Mouse (Mus musculus) frontal cortex, adult (tissue): ENCODE measurements around the gene 4933424G06Rik.

Experiments
- ATAC-seq: cut with Nextera tagmentation; 2 replicates; pipeline ENCODE4 v1.9.2; 2017; ENCODE audit warnings: mild to moderate bottlenecking, moderate library complexity, mixed read lengths; ENCODE audit not compliant: low TSS enrichment

4933424G06Rik gene

GRCm38 (mm10) chr1:36709055-36709853, 695 bp upstream of the 4933424G06Rik start:
- ATAC-seq: peak; percentile 28

- ATAC-seq: no peak
Measured at GRCm38 (mm10) chr1:36711104-36711503, 1.2 kb downstream of the 4933424G06Rik start.

- no peak for ATAC-seq
Measured at GRCm38 (mm10) chr1:36714311-36714710, 4.4 kb downstream of the 4933424G06Rik start, which contains the start of gene Actr1b. Gene Actr1b, minus strand, starts transcription at chr1:36714422.

- ATAC-seq: no peak
Measured at GRCm38 (mm10) chr1:36718786-36719185, 8.8 kb downstream of the 4933424G06Rik start.

GRCm38 (mm10) chr1:36723146-36724056, 13.5 kb downstream of the 4933424G06Rik start:
- ATAC-seq: no peak

GRCm38 (mm10) chr1:36724057-36724431, 14.1 kb downstream of the 4933424G06Rik start:
- no peak for ATAC-seq

GRCm38 (mm10) chr1:36737300-36737699, 27.4 kb downstream of the 4933424G06Rik start:
- peak; percentile 95 for ATAC-seq

- no peak for ATAC-seq
Measured at GRCm38 (mm10) chr1:36739231-36739630, 29.3 kb downstream of the 4933424G06Rik start.

- ATAC-seq: no peak
Measured at GRCm38 (mm10) chr1:36743046-36743445, 33.1 kb downstream of the 4933424G06Rik start.

- ATAC-seq: peak; percentile 93
Measured at GRCm38 (mm10) chr1:36744268-36744944, 34.5 kb downstream of the 4933424G06Rik start.

- ATAC-seq: no peak
Measured at GRCm38 (mm10) chr1:36745661-36746060, 35.7 kb downstream of the 4933424G06Rik start.

- ATAC-seq: no peak
Measured at GRCm38 (mm10) chr1:36746452-36746851, 36.5 kb downstream of the 4933424G06Rik start.

- no peak for ATAC-seq
Measured at GRCm38 (mm10) chr1:36753932-36754675, 44.2 kb downstream of the 4933424G06Rik start.

GRCm38 (mm10) chr1:36758553-36758952, 48.6 kb downstream of the 4933424G06Rik start:
- ATAC-seq: no peak

GRCm38 (mm10) chr1:36759076-36759475, 49.1 kb downstream of the 4933424G06Rik start:
- ATAC-seq: no peak

- ATAC-seq: no peak
Measured at GRCm38 (mm10) chr1:36760401-36760800, 50.5 kb downstream of the 4933424G06Rik start.

- ATAC-seq: no peak
Measured at GRCm38 (mm10) chr1:36761061-36761460, 51.1 kb downstream of the 4933424G06Rik start.

- no peak for ATAC-seq
Measured at GRCm38 (mm10) chr1:36761568-36761967, 51.6 kb downstream of the 4933424G06Rik start, which contains the start of gene Zap70. Gene Zap70, plus strand, starts transcription at chr1:36761798.

GRCm38 (mm10) chr1:36766431-36767205, 56.7 kb downstream of the 4933424G06Rik start:
- no peak for ATAC-seq

GRCm38 (mm10) chr1:36767321-36767720, 57.4 kb downstream of the 4933424G06Rik start:
- no peak for ATAC-seq
